Mouse (Mus musculus) olfactory bulb, adult 2 months (tissue): ENCODE measurements around the gene Slfnl1.

Experiments
- CTCF ChIP-seq: fragments of 200-500 bp; IDR thresholded peaks from 2 replicates; pipeline ENCODE4 v1.5.1; 2012; ENCODE audit warnings: low read depth, mild to moderate bottlenecking, low read length, moderate library complexity; ENCODE audit not compliant: insufficient read depth
- POLR2A ChIP-seq: fragments of 200-500 bp; IDR thresholded peaks from 2 replicates; pipeline ENCODE4 v1.6.1; 2012; ENCODE audit warnings: mild to moderate bottlenecking, low read depth, low read length, moderate library complexity; ENCODE audit not compliant: insufficient read depth

DNA sequence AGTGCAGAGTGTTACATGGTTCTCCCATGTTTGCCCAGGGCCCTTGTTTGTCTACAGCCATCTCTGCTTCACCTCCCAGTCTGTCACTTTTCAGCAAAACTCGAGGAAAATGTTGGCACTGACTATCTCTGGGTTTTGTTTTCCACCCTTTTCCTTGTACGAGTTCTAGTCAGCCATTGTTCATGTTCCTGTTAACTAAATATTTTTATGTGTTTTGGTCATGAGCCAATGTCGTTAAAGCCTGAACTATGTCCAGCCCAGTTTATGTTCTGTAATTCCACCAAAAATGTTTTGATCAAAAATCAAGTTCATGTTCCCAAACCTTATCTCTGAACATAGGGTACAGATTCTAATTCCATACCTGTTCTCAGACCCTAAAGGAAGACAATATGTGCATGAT is 39.7 kb downstream of the Slfnl1 start:
- no peak for TF ChIP-seq CTCF
- no peak for TF ChIP-seq POLR2A
